Comparison of ENCODE assay signal across 7 mouse cellular contexts in the genomic region with DNA sequence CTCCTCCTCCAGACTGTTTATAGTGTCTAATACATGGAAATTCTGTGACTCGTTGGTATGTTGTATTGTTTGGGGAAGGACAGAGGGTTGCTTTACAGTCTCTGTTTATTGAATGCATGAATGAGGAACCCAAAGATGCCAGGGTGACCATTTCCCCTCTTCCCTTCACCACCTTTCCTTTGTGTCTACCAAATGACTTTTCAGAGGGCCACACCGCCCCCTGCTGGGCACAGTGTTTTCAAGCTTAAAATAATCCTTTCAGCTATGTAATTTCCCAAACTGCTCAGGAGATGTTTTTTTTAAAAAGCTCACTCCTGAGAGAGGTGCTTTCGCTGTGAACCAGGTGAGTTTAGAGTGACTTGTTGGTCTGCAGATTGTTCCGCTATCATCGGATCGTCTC. TPM values are rescaled to one million over a fixed set of nuclear protein-coding genes. Genes with fewer than 3 reads are reported as not detected.
A peak's percentile ranks its signal among the peaks of the same experiment; 100 is the strongest.
DNase-seq lines count a peak whose midpoint lies in the region; ATAC-seq and TF ChIP-seq lines count a peak whose summit lies in the region.

No protein-coding gene starts in this region.

- peak; percentile 2 for TF ChIP-seq CTCF in C2C12 (IDR thresholded peaks at IDR 0.05; ENCODE audit: control insufficient read depth, insufficient read depth, insufficient read length)
- peak; percentile 79 for TF ChIP-seq CTCF in heart, postnatal 0 days (IDR thresholded peaks at IDR 0.05; ENCODE audit: low read depth)

- H3K4me2 ChIP-seq in heart, postnatal 0 days (ENCODE audit: low read depth, low read length) = no peak overlapping the region

- no peak for TF ChIP-seq EP300 in heart, postnatal 0 days (IDR thresholded peaks at IDR 0.05; ENCODE audit: low read depth)

- 58% methylated on average over 6 of the region's 6 CpGs for WGBS in heart, postnatal 0 days

- peak; percentile 52 for DNase-seq in ES-CJ7 (ENCODE audit: low read depth, low spot score)
- DNase-seq in cerebellum, postnatal 14 days = peak; percentile 66 to 78
- peak; percentile 60 for DNase-seq in heart, postnatal 0 days (ENCODE audit: low spot score)
- peak; percentile 60 to 92 for DNase-seq in layer of hippocampus, postnatal 25 days (ENCODE audit: extremely low spot score in 1 of 2, low spot score in 1 of 2)
- DNase-seq in spleen, postnatal 14 days (ENCODE audit: low spot score in 2 of 2) = peak; percentile 31 to 54

- no peak overlapping the region for H3K27ac ChIP-seq in heart, postnatal 0 days (ENCODE audit: low read depth)

- H3K4me3 ChIP-seq in C2C12 (ENCODE audit: insufficient read depth, poor library complexity, severe bottlenecking) = no peak overlapping the region
- no peak overlapping the region for H3K4me3 ChIP-seq in heart, postnatal 0 days (ENCODE audit: low read depth, low read length)

- H3K9ac ChIP-seq in heart, postnatal 0 days (replicated peaks; ENCODE audit: low read depth, low read length) = no peak overlapping the region

- H3K36me3 ChIP-seq in C2C12 (ENCODE audit: control insufficient read depth, insufficient read depth) = peaks cover 33% of the 10 kb centered on the region
- no peaks in the 10 kb centered on the region for H3K36me3 ChIP-seq in heart, postnatal 0 days (replicated peaks; ENCODE audit: control insufficient read depth, insufficient read depth, low read length)

- H3ac ChIP-seq in C2C12 (ENCODE audit: control insufficient read depth, insufficient read length, low read depth) = no peak overlapping the region

- H3K9me3 ChIP-seq in heart, postnatal 0 days (replicated peaks; ENCODE audit: control insufficient read depth, low read length) = no peaks in the 10 kb centered on the region

- no peaks in the 10 kb centered on the region for H3K4me1 ChIP-seq in heart, postnatal 0 days (ENCODE audit: control insufficient read depth, insufficient read depth)

- ATAC-seq in heart, postnatal 0 days (ENCODE audit: insufficient read depth, low read depth) = no peak
- peak; percentile 63; the same call in 1 of the 2 replicates for ATAC-seq in megakaryocyte-erythroid progenitor cell, adult 5-6 weeks (replicated peaks; ENCODE audit: low FRiP score, low TSS enrichment, poor library complexity, severe bottlenecking)

- no peaks in the 10 kb centered on the region for H3K27me3 ChIP-seq in C2C12 (ENCODE audit: control insufficient read depth, insufficient read depth, insufficient read length)
- H3K27me3 ChIP-seq in heart, postnatal 0 days (ENCODE audit: control insufficient read depth, insufficient read depth, low read length) = peaks cover 8% of the 10 kb centered on the region

- peaks cover 35% of the 10 kb centered on the region for H3K79me3 ChIP-seq in C2C12 (ENCODE audit: low read depth)

- H3K79me2 ChIP-seq in C2C12 (ENCODE audit: control insufficient read depth, insufficient read depth) = peaks cover 91% of the 10 kb centered on the region

TF ChIP-seq in C2C12, 6 proteins besides CTCF, POLR2A, EP300 and RAD21:
- TF ChIP-seq MYOD1 (IDR thresholded peaks at IDR 0.05; ENCODE audit: control insufficient read depth, insufficient read length, low read depth) = no peak
- TF ChIP-seq CEBPB (IDR thresholded peaks at IDR 0.05; ENCODE audit: low read depth) = no peak
- no peak for TF ChIP-seq MAX (IDR thresholded peaks at IDR 0.05)
- no peak for TF ChIP-seq MYOG (IDR thresholded peaks at IDR 0.05; ENCODE audit: control insufficient read depth, extremely low read depth, insufficient read length)
- no peak for TF ChIP-seq FOSL1 (IDR thresholded peaks at IDR 0.05; ENCODE audit: insufficient read depth, low read length, poor library complexity, severe bottlenecking)
TF ChIP-seq in C2C12: peak in this region for 0.

RNA-seq across cellular contexts. Expression of a gene that starts 22.5 kb away (rescaled TPM):
- polyA plus RNA-seq in C2C12 (2012; fragmentation: generic; extraction: Trizol) = 112 TPM
- 13.8 and 17.9 TPM in 2 replicates for total RNA-seq in heart, postnatal 0 days (2014; rRNA removed; ENCODE audit: low replicate concordance)
- polyA plus RNA-seq in heart, postnatal 0 days (2015; fragmentation: Nextera tagmentation; extraction: Ambion mirVana) = 5.5 and 6.0 TPM in 2 replicates
- total RNA-seq in layer of hippocampus, postnatal 25 days (2021) = 1 to 10 TPM; 2.4 to 2.9 TPM
- total RNA-seq in megakaryocyte-erythroid progenitor cell, adult 5-6 weeks (2014; fragmentation: Nextera tagmentation) = 2.9 and 3.5 TPM in 2 replicates
- 8.4 and 19.4 TPM in 2 replicates for total RNA-seq in megakaryocyte-erythroid progenitor cell, adult 5-6 weeks (2017)
